Mouse (Mus musculus) heart, postnatal 10 days (tissue): ENCODE results near the gene Baz1b. TPM values are rescaled to one million over a fixed set of nuclear protein-coding genes. Genes with fewer than 3 reads are reported as not detected.

Experiments used
- DNase-seq, 2 experiments: peaks; one replicate each; pipeline ENCODE4 v3.0.0; 2021
- intact Hi-C: fragments of 180-260 bp; cut with DNase I; formaldehyde crosslinking; loops from one replicate; pipeline ENCODE4 v1.15.1; 2025
- total RNA-seq, 2 experiments: library from RNA; stranded (reverse); gene quantifications; 2 replicates each; pipeline ENCODE4 v1.2.3; 2021

Baz1b gene
- 10 to 100 TPM; 41.6 to 48.5 TPM for total RNA-seq

DNA sequence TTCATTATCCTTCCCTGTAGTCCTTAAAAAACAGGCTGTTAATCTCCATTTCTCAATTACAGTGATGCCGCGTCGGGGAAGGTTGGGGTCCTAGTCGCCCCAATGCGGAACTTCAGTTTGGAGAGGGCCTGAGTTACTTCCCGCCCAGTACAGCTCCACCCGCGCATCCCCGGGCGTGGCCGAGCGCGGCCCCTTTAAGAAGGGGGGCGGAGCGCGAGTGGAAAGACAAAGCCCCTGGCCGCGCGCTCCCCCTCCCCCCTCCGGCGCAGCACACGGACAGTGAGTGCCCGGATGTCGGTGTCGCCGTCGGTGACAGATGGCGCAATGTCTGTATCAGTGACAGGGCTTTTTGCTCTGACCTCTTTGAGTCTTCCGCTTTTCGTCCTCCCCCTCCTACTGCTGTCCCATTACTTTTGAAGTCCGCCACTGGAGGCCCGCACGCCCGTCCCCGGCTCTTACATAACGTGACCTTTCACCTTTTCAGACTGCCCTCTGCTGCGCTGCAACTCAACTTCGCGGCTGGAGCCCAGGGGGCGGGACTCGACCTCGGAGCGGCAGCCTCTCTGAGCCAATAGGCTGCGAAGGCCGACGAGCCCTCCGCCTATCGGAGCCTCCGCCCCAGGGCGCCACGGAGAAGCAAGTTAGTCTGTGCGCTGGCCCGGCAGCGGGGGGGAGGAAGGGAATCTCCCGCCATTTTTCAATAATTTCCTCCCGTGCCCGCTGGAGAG is at the start of gene Baz1b:
TSS of gene Baz1b (plus strand) at position 644 of the 728 bp plus-strand sequence.
- DNase-seq = peak; percentile 98 to 99
- intact Hi-C loops = loop anchor here (1.0 kb wide), 1 partner anchor 17 kb away; no protein-coding TSS in a partner anchor

DNA sequence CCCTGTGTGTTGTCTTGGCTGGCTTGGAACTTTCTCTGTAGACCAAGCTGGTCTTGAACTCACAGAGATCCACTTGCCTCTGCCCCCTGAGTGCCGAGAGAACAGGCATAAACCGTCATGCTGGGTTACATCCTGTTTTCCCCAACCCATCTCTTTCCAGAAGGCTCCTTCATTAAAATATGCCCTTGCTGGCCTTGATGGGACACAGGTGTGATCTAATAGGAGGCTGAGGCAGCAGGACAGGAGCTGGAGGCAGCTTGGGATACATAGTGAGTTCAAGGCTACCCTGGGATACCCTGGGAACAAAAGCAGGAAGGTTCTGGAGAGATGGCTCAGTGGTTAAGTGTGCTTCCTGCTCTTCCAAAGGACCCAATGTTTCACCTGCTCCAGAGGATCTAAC is 47.2 kb upstream of the Baz1b start:
- DNase-seq = no peak
- intact Hi-C loops = no loop called here

GRCm38 (mm10) chr5:135144469-135144868 is 42.6 kb upstream of the Baz1b start:
- DNase-seq = no peak
- intact Hi-C loops = no loop called here

DNA sequence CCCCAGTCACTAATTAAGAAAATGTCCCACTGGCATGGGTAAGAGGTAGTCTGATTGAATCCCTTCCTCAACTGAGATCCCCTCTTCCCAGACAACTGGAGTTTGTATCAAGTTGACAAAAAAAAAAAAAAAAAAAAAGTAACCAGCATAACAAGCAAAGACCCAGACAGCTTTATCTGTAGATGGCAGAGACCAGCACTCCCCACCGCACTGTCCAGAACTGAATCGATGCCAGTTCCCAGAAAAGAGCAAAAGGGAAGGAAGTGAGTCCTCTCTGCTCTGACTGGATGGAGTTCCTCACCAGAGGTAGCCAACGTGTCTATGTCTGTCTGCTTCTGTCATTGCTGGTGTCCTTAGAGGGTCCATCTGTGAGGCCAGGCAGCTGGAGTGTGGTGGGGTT is 41.5 kb upstream of the Baz1b start:
- intact Hi-C loops = no loop called here
- no peak for DNase-seq

- intact Hi-C loops = no loop called here
- no peak for DNase-seq
Measured at GRCm38 (mm10) chr5:135145955-135146354, 41.1 kb upstream of the Baz1b start.

GRCm38 (mm10) chr5:135148715-135149052 is 38.4 kb upstream of the Baz1b start:
- intact Hi-C loops = loop anchor here (2.0 kb wide), 1 partner anchor 40 kb away; no protein-coding TSS in a partner anchor

GRCm38 (mm10) chr5:135149053-135149819 is 37.8 kb upstream of the Baz1b start, which contains the start of gene Tbl2:
Gene Tbl2, plus strand, starts transcription at chr5:135149657.
- peak; percentile 99 to 100 for DNase-seq
- intact Hi-C loops = loop anchor here (2.0 kb wide), 1 partner anchor 40 kb away; no protein-coding TSS in a partner anchor

More at GRCm38 (mm10) chr5:135148715-135149052, 38.4 kb upstream of the Baz1b start:
- DNase-seq = no peak

DNA sequence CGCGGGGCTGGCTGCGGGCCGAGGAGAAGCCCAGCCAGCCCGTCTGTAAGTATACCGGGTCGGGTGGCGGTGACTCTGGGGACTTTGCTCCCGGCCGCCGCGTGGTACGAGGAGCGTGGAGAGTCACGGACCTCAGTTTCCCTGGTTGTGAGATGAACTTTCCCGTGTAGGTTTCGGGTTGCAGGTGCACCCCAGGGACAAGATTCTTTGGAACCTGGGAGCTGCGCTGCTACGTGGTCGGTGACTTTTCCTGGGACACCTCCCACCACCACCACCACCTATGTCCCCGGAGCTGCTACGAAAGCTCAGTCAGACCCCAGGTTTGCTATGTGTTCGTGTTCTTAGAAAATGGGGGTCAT is 37.3 kb upstream of the Baz1b start:
- intact Hi-C loops = loop anchor here (2.0 kb wide), 2 partner anchors 17 to 39 kb away; no protein-coding TSS in a partner anchor
- no peak for DNase-seq

DNA sequence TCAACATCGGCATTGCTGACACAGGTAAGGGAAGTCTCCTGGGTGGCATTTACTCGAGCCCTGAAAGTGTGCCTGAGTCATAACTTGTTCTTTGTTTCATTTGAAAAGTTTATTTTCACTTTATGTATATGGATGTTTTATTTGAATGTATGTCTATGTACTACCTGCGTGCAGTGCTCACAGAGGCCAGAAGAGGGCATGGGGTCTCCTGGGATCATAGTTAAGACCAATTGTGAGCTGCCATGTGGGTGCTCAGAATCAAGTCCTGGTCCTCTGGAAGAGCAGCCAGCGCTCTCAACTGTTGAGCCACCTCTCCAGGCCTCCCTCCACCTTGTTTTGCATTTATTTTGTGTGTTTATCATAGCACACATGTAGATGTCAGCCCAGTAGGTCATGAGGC is 30.6 kb upstream of the Baz1b start:
- no peak for DNase-seq
- intact Hi-C loops = no loop called here

DNA sequence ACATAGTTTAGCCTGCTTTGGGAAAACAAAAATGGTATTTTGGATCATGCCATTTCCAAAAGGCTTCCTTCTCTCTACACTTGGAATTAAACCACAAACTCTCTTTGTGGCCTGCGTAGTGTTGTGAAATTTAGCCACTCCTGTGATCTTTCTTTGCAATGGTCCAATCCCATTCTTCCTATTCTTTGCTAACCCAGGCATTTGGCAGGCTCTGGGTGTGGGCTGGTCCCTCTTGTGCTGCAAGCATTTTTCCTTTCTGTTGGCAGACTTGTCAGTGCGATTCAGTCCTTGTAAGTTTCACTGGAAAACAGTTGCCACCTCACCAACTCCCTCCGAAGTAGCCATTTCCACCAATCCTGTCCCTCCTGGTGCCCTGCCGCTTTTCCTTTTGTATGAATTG is 25.8 kb upstream of the Baz1b start:
- intact Hi-C loops = no loop called here
- DNase-seq = peak; percentile 25 to 32

DNA sequence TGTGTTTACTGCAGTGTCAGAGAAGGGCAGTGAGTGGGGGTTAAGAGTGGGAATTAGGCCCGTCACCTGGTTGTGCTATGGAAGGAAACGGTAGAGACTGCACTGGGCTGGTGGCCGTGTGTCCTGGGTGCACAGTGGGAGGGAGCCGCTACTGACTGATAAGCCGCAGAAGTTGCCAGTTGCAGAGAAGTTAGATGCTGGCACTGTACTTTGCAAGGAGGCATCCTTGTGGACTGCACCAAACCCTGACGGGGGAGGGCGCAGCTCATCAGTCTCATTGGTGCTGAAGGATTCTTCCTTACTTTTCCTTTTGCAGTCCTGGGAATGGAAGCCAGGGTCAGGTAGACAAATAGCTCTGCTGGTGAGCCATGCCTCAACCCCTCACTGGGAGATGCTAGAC is 25.4 kb upstream of the Baz1b start:
- DNase-seq = no peak
- intact Hi-C loops = no loop called here

DNA sequence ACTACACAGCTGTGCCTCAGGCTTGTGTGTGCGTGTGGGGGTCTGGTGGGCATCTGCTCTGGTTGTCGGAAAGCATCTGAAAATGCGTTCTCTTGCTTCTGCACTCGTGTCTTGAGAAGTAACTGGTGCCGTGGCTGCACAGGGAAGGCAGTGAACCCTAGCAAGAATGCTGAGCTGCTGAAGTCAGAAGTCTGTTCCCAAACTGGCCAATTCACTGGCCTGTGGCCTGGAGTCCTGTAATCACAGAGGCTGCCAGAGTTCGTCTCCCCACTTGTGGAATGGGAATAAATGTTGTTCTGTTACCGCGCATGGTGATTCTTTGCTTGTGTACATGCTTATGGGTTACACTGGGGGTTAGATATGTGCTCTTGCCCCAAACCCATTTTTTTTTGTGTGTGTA is 24.7 kb upstream of the Baz1b start:
- intact Hi-C loops = no loop called here
- no peak for DNase-seq

GRCm38 (mm10) chr5:135162821-135163220 is 24.2 kb upstream of the Baz1b start:
- intact Hi-C loops = no loop called here
- DNase-seq = no peak

DNA sequence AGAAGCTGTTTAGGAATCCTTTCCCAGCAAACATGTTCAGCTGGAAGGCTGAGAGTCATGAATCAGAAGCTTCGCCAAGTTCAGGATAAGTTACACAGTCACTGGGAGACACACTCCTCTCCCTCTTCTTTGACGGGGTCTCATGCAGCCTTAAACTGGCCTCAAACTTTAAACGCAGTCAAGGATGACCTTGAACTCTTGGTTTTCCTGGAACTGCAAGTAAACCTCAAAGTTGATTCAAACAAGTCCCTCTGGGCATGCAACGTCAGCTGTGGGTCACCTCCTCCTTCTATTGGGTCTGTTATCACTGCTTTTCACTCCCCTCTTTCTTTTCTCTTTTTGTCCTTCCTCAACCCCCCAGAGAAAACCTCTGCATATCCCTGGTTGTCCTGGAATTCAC is 20.2 kb upstream of the Baz1b start:
- DNase-seq = no peak
- intact Hi-C loops = loop anchor here (2.0 kb wide), 1 partner anchor 16 kb away; no protein-coding TSS in a partner anchor

- intact Hi-C loops = loop anchor here (2.0 kb wide), 1 partner anchor 17 kb away; no protein-coding TSS in a partner anchor
Measured at GRCm38 (mm10) chr5:135167469-135167868, 19.6 kb upstream of the Baz1b start.

GRCm38 (mm10) chr5:135168063-135169062 is 18.7 kb upstream of the Baz1b start, which contains the start of gene Bcl7b:
Gene Bcl7b, plus strand, starts transcription at chr5:135168283.
- intact Hi-C loops = loop anchor here (1.0 kb wide), 1 partner anchor 18 kb away; no protein-coding TSS in a partner anchor
- peak; percentile 98 for DNase-seq

More at GRCm38 (mm10) chr5:135167469-135167868, 19.6 kb upstream of the Baz1b start:
- no peak for DNase-seq

DNA sequence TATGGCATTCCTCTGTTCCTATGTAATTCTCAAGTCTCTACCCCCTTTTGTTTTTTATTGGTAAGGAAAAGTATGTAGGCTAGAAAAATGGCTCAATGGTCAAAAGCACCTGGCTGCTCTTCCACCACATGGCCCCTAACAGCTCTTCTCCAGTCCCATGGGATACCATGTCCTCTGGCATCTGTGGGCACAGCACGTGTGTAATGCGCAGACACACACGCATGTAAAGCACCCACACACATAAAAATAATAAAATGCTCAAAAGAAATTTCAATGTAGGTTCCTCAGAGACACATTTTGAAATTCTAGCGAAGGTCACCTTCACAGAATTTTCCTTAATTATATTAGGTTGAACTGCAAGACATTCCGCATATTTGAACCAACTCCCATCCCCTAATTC is 17.6 kb upstream of the Baz1b start:
- intact Hi-C loops = loop anchor here (1.0 kb wide), 1 partner anchor 17 kb away; no protein-coding TSS in a partner anchor

DNA sequence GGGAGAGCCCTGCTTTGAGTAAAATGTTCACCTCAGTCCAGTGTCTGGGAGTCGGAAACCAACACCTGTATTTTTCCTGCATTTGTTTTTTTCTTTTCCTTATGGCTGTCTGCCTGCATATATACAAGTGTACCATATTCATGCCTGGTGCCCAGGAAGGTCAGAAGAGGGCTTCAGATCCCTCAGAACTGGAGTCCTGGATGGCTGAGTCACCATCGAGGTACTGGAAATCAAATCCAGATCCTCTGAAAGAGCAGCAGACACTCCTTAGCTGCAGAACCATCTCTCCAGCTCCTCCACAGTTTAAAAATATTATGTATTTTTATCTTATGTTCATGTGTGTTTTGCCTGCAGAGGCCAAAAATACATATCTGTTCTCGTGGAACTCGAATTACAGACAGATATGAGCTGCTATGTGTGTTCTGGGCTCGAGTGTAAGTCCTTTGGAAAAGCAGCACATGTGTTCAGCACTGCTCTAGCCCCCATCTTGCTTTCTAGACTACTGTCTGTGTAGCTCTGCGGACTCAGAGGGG is 15.3 kb upstream of the Baz1b start:
- intact Hi-C loops = no loop called here
- no peak for DNase-seq

More for the DNA sequence above, 17.6 kb upstream of the Baz1b start:
- DNase-seq = no peak

DNA sequence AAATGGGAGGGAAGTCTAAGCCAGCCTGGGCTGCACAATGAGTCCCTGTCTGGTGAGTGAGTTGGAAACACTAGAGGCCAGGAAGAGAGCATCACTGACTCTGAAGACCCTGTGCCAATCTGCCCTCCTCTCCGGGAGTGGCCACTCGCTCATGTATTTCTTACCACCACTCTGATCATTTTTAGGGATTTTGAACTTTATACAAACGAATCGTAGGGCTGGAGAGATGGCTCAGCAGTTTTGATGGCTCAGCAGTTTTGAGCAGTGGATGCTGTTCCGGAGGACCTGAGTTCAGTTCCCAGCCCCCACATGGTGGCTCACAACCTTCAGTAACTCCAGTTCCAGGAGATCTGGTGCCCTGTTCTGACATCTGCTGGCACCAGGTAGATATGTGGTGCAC is 14.1 kb upstream of the Baz1b start:
- intact Hi-C loops = no loop called here
- no peak for DNase-seq

GRCm38 (mm10) chr5:135175086-135175485 is 12.0 kb upstream of the Baz1b start:
- intact Hi-C loops = no loop called here

More at GRCm38 (mm10) chr5:135175086-135175485, 12.0 kb upstream of the Baz1b start:
- DNase-seq = no peak
